Mouse (Mus musculus) midbrain, embryonic 13.5 days (tissue): ENCODE data around the gene Dnajc3. TPM values are rescaled to one million over a fixed set of nuclear protein-coding genes. Genes with fewer than 3 reads are reported as not detected.

Experiments used
- ATAC-seq: fragments of 200-750 bp; cut with Nextera tagmentation; 2 replicates; pipeline ENCODE4 v1.8.0; 2017; ENCODE audit warnings: mild to moderate bottlenecking, moderate TSS enrichment, moderate library complexity
- H3K27ac ChIP-seq: fragments of 300-500 bp; sonication (generic); 2 replicates; pipeline ENCODE4 v1.5.1; 2015; ENCODE audit warnings: inconsistent platforms, mild to moderate bottlenecking, moderate library complexity
- H3K27me3 ChIP-seq: fragments of 300-500 bp; sonication (generic); 2 replicates; pipeline ENCODE4 v1.6.1; 2015; ENCODE audit warnings: mild to moderate bottlenecking, inconsistent platforms
- H3K36me3 ChIP-seq: fragments of 300-500 bp; sonication (generic); 2 replicates; pipeline ENCODE4 v1.6.1; 2015; ENCODE audit warnings: mild to moderate bottlenecking, inconsistent platforms
- H3K4me1 ChIP-seq: fragments of 300-500 bp; sonication (generic); replicated peaks from 2 replicates; pipeline ENCODE4 v1.6.1; 2015; ENCODE audit warnings: inconsistent platforms
- H3K4me2 ChIP-seq: fragments of 300-500 bp; sonication (generic); replicated peaks from 2 replicates; pipeline ENCODE4 v1.6.1; 2015; ENCODE audit warnings: moderate library complexity, mild to moderate bottlenecking, inconsistent platforms
- H3K4me3 ChIP-seq: fragments of 300-500 bp; sonication (generic); replicated peaks from 2 replicates; pipeline ENCODE4 v1.5.1; 2015; ENCODE audit warnings: mild to moderate bottlenecking, inconsistent platforms
- H3K9ac ChIP-seq: fragments of 300-500 bp; sonication (generic); replicated peaks from 2 replicates; pipeline ENCODE4 v1.6.1; 2015; ENCODE audit warnings: mild to moderate bottlenecking, inconsistent platforms
- H3K9me3 ChIP-seq: fragments of 300-500 bp; sonication (generic); 2 replicates; pipeline ENCODE4 v1.6.1; 2016; ENCODE audit warnings: mild to moderate bottlenecking, inconsistent platforms
- WGBS: fragments of 180-500 bp; shearing (Covaris S2); methylation state at CpG from one replicate; pipeline ENCODE4 v1.1.7; 2015; 5-methylcytosine and 5-hydroxymethylcytosine counted together
- polyA plus RNA-seq: library from polyadenylated mRNA; unstranded; fragments of >200 nt; fragmentation: Nextera tagmentation; extraction: Ambion mirVana; gene quantifications from 2 replicates; pipeline ENCODE4 v1.2.1, GENCODE M21; 2015

Dnajc3 gene
- polyA plus RNA-seq, 1 experiment from 2014 or later: 19.1 TPM

DNA sequence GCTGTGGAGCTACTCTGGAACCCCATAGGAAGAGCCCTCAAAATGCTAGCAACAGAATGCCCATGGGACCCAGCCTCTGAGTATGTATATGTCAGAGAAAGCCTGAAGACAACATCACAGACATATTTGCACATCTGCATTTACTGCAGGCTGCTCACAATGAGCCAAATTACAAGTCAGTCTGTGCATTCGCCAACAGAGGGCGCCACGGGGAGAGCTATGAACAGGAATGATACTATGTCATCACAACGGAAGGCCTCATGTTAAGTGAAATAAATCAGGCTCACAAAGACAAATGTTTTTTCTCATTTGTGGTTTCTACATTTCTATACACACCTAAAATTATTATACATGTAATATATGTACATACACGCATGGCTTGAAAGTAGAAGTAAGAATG, 88.1 kb downstream of the Dnajc3 start:
- H3K27ac ChIP-seq: no peak overlapping the region
- no peak overlapping the region for H3K4me3 ChIP-seq
- H3K4me1 ChIP-seq: no peaks in the 10 kb centered on the region
- H3K27me3 ChIP-seq: no peaks in the 10 kb centered on the region
- no peak overlapping the region for H3K4me2 ChIP-seq
- no peak for ATAC-seq
- peaks cover 23% of the 10 kb centered on the region for H3K36me3 ChIP-seq
- H3K9me3 ChIP-seq: no peaks in the 10 kb centered on the region
- 75% methylated on average over 5 of the region's 5 CpGs for WGBS
- H3K9ac ChIP-seq: no peak overlapping the region

DNA sequence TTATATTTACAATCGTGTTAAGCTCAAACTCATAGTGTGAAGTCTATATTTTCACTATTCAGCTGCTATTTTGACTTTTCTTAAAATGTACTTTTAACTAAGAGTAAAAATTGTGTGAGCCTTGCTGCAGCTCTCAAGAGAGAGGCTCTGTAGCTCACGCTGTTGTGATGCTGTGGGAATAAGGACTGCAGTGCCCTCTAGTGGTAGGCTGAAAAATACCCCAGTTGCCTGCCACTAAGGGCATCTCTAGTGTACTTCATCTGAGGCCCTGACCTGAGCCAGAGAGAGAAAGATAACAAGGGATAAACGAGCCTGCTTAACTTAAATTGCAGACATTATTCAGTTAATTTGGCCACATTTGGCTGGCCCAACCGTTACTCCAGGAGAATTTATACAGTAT, 89.4 kb downstream of the Dnajc3 start:
- Histone ChIP-seq H3K27ac (no peak overlapping the region), H3K9me3 (no peaks in the 10 kb centered on the region), H3K27me3 (no peaks in the 10 kb centered on the region), H3K4me1 (no peaks in the 10 kb centered on the region), H3K9ac (no peak overlapping the region), H3K4me2 (no peak overlapping the region), H3K36me3 (peaks cover 29% of the 10 kb centered on the region), H3K4me3 (no peak overlapping the region)
- WGBS: 53% methylated on average over 4 of the region's 4 CpGs
- ATAC-seq: 0 out of 2 replicates have a peak, but pooled peaks have one; percentile 73

DNA sequence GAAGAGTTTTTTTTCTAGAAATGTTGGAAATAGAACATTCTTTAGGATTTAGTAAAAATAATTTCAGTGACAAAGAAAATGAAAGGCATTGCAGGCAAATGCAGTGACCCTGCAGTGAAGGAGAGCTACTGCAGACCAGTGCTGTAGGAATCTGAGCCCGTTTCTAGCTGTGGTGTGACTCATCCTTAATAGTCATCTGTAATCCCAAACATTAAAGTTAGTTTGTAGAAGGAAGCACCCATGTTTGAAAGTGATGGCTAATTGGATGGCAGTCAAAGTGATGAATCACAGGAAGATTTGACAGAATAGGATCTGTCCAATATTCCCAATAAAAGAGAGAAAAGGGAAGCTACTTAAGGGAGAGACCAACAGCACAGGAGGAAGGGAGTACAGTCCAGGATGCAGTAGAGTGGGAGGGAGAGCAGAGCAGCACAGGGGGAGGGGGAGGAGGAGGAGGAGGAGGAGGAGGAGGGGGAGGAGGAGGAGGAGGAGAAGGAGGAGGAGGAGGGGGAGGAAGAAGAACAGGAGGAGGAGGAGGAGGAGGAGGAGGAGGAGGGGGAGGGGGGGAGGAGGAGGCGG, 90.0 kb downstream of the Dnajc3 start:
- WGBS: 78% methylated on average over 2 of the region's 2 CpGs
- no peak overlapping the region for H3K4me3 ChIP-seq
- peaks cover 29% of the 10 kb centered on the region for H3K36me3 ChIP-seq
- H3K27ac ChIP-seq: no peak overlapping the region
- no peaks in the 10 kb centered on the region for H3K4me1 ChIP-seq
- H3K9ac ChIP-seq: no peak overlapping the region
- H3K4me2 ChIP-seq: no peak overlapping the region
- no peak for ATAC-seq
- no peaks in the 10 kb centered on the region for H3K27me3 ChIP-seq
- H3K9me3 ChIP-seq: no peaks in the 10 kb centered on the region

Other genes with a start within 250 kb of the Dnajc3 start
- gene Abcc4, start 231.8 kb upstream of the Dnajc3 start, polyA plus RNA-seq: 1.5 and 1.6 TPM in 2 replicates
- gene Cldn10, start 150.1 kb upstream of the Dnajc3 start, polyA plus RNA-seq: 0.99 and 1.0 TPM in 2 replicates
- 50.8 and 54.1 TPM in 2 replicates for gene Dzip1, start 12.5 kb upstream of the Dnajc3 start, polyA plus RNA-seq
- 20.1 and 20.8 TPM in 2 replicates for gene Uggt2, start 161.5 kb downstream of the Dnajc3 start, polyA plus RNA-seq
- gene Hs6st3, start 200.4 kb downstream of the Dnajc3 start, polyA plus RNA-seq: 0.88 and 1.3 TPM in 2 replicates